Mouse (Mus musculus): Measurements from ENCODE around the gene Elmod3.

DNA sequence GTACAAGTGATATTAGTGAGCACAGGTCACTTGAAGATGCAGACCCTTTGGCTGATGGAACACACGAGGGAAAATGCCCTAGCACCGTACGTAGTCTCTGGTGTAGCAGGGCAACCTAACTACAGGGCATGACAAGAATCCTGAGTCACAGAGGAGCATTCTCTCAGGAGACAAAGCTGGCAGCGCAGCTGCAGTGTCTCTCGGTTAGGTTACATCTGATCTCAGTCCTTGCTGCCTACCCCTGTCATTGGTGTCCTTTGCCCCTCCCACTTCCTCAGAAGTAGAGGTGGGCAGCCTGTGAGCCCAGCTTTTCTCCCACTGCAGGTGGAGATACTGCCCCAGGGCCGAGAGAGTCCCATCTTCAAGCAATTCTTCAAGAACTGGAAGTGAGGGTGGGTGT, 35.7 kb downstream of the Elmod3 start:
- no peak for TF ChIP-seq CTCF (IDR thresholded peaks at IDR 0.05; ENCODE audit: control insufficient read depth, insufficient read depth, insufficient replicate concordance, low read depth, low read length)
- TF ChIP-seq POLR2A (IDR thresholded peaks at IDR 0.05; ENCODE audit: control insufficient read depth, low read depth, low read length) = no peak
